ENCODE assay signal across 9 mouse cellular contexts in genomic region chr5:127751262-127751975, GRCm38 (mm10).
A peak's percentile ranks its signal among the peaks of the same experiment; 100 is the strongest.
DNase-seq lines count a peak whose midpoint lies in the region; ATAC-seq and TF ChIP-seq lines count a peak whose summit lies in the region.
"Had no signal": no experiment of that assay in that cellular context is flagged by ENCODE, and none has a peak within 500 bp of the region (broad histone marks: within the 10 kb centered on the region; RNA-seq: fewer than 3 reads in every experiment).

No protein-coding gene starts in this region.

- no peak for TF ChIP-seq EP300 in lung, postnatal 0 days (IDR thresholded peaks at IDR 0.05)

- no peaks in the 10 kb centered on the region for H3K27me3 ChIP-seq in liver, embryonic 11.5 days (replicated peaks; ENCODE audit: control insufficient read depth, insufficient read depth, low read length)
- H3K27me3 ChIP-seq in liver, embryonic 12.5 days (replicated peaks), result no peaks in the 10 kb centered on the region
- H3K27me3 ChIP-seq in embryonic facial prominence, embryonic 12.5 days, result no peaks in the 10 kb centered on the region
- no peaks in the 10 kb centered on the region for H3K27me3 ChIP-seq in hindbrain, embryonic 15.5 days
- H3K27me3 ChIP-seq in neural tube, embryonic 15.5 days (replicated peaks), result no peaks in the 10 kb centered on the region
- H3K27me3 ChIP-seq in lung, postnatal 0 days (replicated peaks; ENCODE audit: insufficient read depth, low read length), result no peaks in the 10 kb centered on the region
- H3K27me3 ChIP-seq: Patski had no signal

- no peaks in the 10 kb centered on the region for H3K9me3 ChIP-seq in liver, embryonic 11.5 days (ENCODE audit: control insufficient read depth, low read length)
- peaks cover 21% of the 10 kb centered on the region for H3K9me3 ChIP-seq in liver, embryonic 12.5 days (replicated peaks)
- no peaks in the 10 kb centered on the region for H3K9me3 ChIP-seq in embryonic facial prominence, embryonic 12.5 days
- H3K9me3 ChIP-seq in hindbrain, embryonic 15.5 days, result no peaks in the 10 kb centered on the region
- no peaks in the 10 kb centered on the region for H3K9me3 ChIP-seq in neural tube, embryonic 15.5 days (replicated peaks)
- no peaks in the 10 kb centered on the region for H3K9me3 ChIP-seq in lung, postnatal 0 days (ENCODE audit: low read length)

- H3K4me1 ChIP-seq in liver, embryonic 11.5 days (replicated peaks; ENCODE audit: control insufficient read depth, insufficient read depth, low read length), result no peaks in the 10 kb centered on the region
- no peaks in the 10 kb centered on the region for H3K4me1 ChIP-seq in liver, embryonic 12.5 days
- H3K4me1 ChIP-seq in embryonic facial prominence, embryonic 12.5 days, result peaks cover 18% of the 10 kb centered on the region
- H3K4me1 ChIP-seq in hindbrain, embryonic 15.5 days (replicated peaks), result peaks cover 14% of the 10 kb centered on the region
- H3K4me1 ChIP-seq in neural tube, embryonic 15.5 days, result peaks cover 15% of the 10 kb centered on the region
- H3K4me1 ChIP-seq in lung, postnatal 0 days (ENCODE audit: insufficient read depth, low read depth, low read length), result no peaks in the 10 kb centered on the region

- no peaks in the 10 kb centered on the region for H3K36me3 ChIP-seq in liver, embryonic 11.5 days (ENCODE audit: control insufficient read depth, insufficient read depth, low read length)
- H3K36me3 ChIP-seq in liver, embryonic 12.5 days, result no peaks in the 10 kb centered on the region
- H3K36me3 ChIP-seq in embryonic facial prominence, embryonic 12.5 days, result no peaks in the 10 kb centered on the region
- H3K36me3 ChIP-seq in hindbrain, embryonic 15.5 days, result no peaks in the 10 kb centered on the region
- H3K36me3 ChIP-seq in neural tube, embryonic 15.5 days, result no peaks in the 10 kb centered on the region
- no peaks in the 10 kb centered on the region for H3K36me3 ChIP-seq in lung, postnatal 0 days (ENCODE audit: insufficient read depth, low read length)

- TF ChIP-seq CTCF in lung, postnatal 0 days (IDR thresholded peaks at IDR 0.05), result no peak

- H3K4me2 ChIP-seq in liver, embryonic 11.5 days, result no peak overlapping the region
- H3K4me2 ChIP-seq in liver, embryonic 12.5 days, result no peak overlapping the region
- peak overlapping the region; percentile 28 for H3K4me2 ChIP-seq in embryonic facial prominence, embryonic 12.5 days (replicated peaks)
- H3K4me2 ChIP-seq in hindbrain, embryonic 15.5 days, result peak overlapping the region; percentile 25
- peak overlapping the region; percentile 41 for H3K4me2 ChIP-seq in neural tube, embryonic 15.5 days
- H3K4me2 ChIP-seq in lung, postnatal 0 days (replicated peaks; ENCODE audit: low read depth, low read length), result no peak overlapping the region

- H3K27ac ChIP-seq in liver, embryonic 11.5 days (ENCODE audit: low read depth, low read length), result no peak overlapping the region
- H3K27ac ChIP-seq in liver, embryonic 12.5 days, result no peak overlapping the region
- peak overlapping the region; percentile 60; the same call in 1 of the 2 replicates for H3K27ac ChIP-seq in embryonic facial prominence, embryonic 12.5 days
- no peak overlapping the region for H3K27ac ChIP-seq in hindbrain, embryonic 15.5 days (replicated peaks)
- H3K27ac ChIP-seq in neural tube, embryonic 15.5 days (replicated peaks), result no peak overlapping the region
- no peak overlapping the region for H3K27ac ChIP-seq in lung, postnatal 0 days (ENCODE audit: low read length)

- H3K9ac ChIP-seq in liver, embryonic 11.5 days (ENCODE audit: low read depth, low read length), result no peak overlapping the region
- H3K9ac ChIP-seq in liver, embryonic 12.5 days, result no peak overlapping the region
- no peak overlapping the region for H3K9ac ChIP-seq in embryonic facial prominence, embryonic 12.5 days
- H3K9ac ChIP-seq in hindbrain, embryonic 15.5 days, result no peak overlapping the region
- no peak overlapping the region for H3K9ac ChIP-seq in neural tube, embryonic 15.5 days (replicated peaks)
- H3K9ac ChIP-seq in lung, postnatal 0 days (replicated peaks; ENCODE audit: low read depth), result no peak overlapping the region

- WGBS in liver, embryonic 11.5 days, result 22% methylated on average over 20 of the region's 20 CpGs
- WGBS in liver, embryonic 12.5 days (ENCODE audit: insufficient replicate concordance), result 28% methylated on average over 20 of the region's 20 CpGs
- 8% methylated on average over 20 of the region's 20 CpGs for WGBS in embryonic facial prominence, embryonic 12.5 days
- WGBS in hindbrain, embryonic 15.5 days, result 23% methylated on average over 20 of the region's 20 CpGs
- WGBS in neural tube, embryonic 15.5 days, result 21% methylated on average over 20 of the region's 20 CpGs
- WGBS in lung, postnatal 0 days, result 24% methylated on average over 20 of the region's 20 CpGs

- no peak for ATAC-seq in liver, embryonic 11.5 days (replicated peaks; ENCODE audit: low FRiP score)
- no peak for ATAC-seq in liver, embryonic 12.5 days
- peak; percentile 61 for ATAC-seq in embryonic facial prominence, embryonic 12.5 days (ENCODE audit: insufficient number of reproducible peaks, insufficient read depth, low FRiP score, low TSS enrichment)
- 0 out of 2 replicates have a peak, but pooled peaks have one; percentile 27 for ATAC-seq in hindbrain, embryonic 15.5 days (ENCODE audit: low FRiP score, low read depth)
- ATAC-seq in neural tube, embryonic 15.5 days (ENCODE audit: low FRiP score), result 0 out of 2 replicates have a peak, but pooled peaks have one; percentile 41
- no peak for ATAC-seq in lung, postnatal 0 days
- ATAC-seq: Patski had no signal

- DNase-seq in liver, embryonic 11.5 days (ENCODE audit: low spot score), result peak; percentile 31
- no peak for DNase-seq in layer of hippocampus, postnatal 10 days (ENCODE audit: low spot score in 2 of 2)
- DNase-seq in lung, postnatal 0 days (ENCODE audit: low spot score), result no peak
- DNase-seq: lung, postnatal 36 days had no signal

- H3K4me3 ChIP-seq in liver, embryonic 11.5 days (ENCODE audit: low read depth, low read length), result no peak overlapping the region
- no peak overlapping the region for H3K4me3 ChIP-seq in liver, embryonic 12.5 days
- no peak overlapping the region for H3K4me3 ChIP-seq in embryonic facial prominence, embryonic 12.5 days
- H3K4me3 ChIP-seq in hindbrain, embryonic 15.5 days, result no peak overlapping the region
- H3K4me3 ChIP-seq in neural tube, embryonic 15.5 days (replicated peaks), result no peak overlapping the region
- no peak overlapping the region for H3K4me3 ChIP-seq in lung, postnatal 0 days (ENCODE audit: low read depth, low read length)

Comparison
In these comparisons a context has a peak if more than half of its experiments do, and no peak if none do; other contexts are left out.
1. ATAC-seq: peak in embryonic facial prominence, embryonic 12.5 days (single experiment), hindbrain, embryonic 15.5 days (single experiment) and neural tube, embryonic 15.5 days (single experiment); none in liver, embryonic 11.5 days (single experiment), liver, embryonic 12.5 days (single experiment) and lung, postnatal 0 days (single experiment).
2. H3K4me2 ChIP-seq: peak in embryonic facial prominence, embryonic 12.5 days (single experiment), hindbrain, embryonic 15.5 days (single experiment) and neural tube, embryonic 15.5 days (single experiment); none in liver, embryonic 11.5 days (single experiment), liver, embryonic 12.5 days (single experiment) and lung, postnatal 0 days (single experiment).